Mouse (Mus musculus): ENCODE measurements around the gene Gatad2a. TPM values are rescaled to one million over a fixed set of nuclear protein-coding genes. Genes with fewer than 3 reads are reported as not detected.
A peak's percentile ranks its signal among the peaks of the same experiment; 100 is the strongest.

Gatad2a gene
- polyA plus RNA-seq, 1 experiment from 2014 or later = 33.2 TPM

DNA sequence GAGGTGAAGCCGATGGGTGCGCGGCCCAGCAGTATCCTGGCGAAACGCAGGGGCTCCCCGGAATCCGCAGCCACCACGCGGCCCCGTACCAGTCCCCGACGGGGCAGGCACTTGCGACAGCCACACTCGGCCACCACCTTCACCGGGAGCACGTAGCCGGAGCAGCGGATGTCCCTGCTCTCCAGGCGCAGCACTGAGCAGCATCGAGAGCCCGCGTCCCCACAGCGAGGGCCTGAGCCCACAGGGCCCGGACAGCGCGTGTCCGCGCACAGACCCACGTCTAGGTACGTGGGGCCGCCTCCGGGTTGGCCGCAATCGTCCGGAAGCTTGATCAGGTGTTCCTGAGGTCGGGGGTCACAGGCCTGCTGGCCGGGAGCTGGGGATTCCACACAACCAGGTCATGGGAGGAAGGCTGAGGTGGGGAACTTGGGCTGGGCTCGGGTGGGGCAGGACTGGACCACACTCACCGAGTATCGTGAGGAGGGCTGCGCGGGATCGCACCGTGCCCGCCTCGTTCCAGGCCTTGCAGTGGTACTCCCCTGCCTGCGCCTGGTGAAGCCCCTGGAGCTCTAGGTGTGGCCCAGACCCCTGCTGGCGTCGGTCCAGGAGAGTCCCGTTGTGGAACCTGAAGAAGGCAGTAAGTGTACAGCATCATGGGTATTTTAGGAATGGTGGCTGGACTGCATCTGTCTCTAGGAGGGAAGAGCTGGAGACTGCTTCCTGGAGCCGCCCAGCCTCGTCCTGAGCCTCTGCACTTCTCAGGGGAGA is 113.2 kb downstream of the Gatad2a start:
- no peak for ATAC-seq (replicated peaks; ENCODE audit: insufficient number of reproducible peaks, insufficient read depth, low FRiP score, low read depth)

GRCm38 (mm10) chr8:69882021-69882756 is 114.0 kb downstream of the Gatad2a start:
- Histone ChIP-seq H3K36me3 (no peaks in the 10 kb centered on the region), H3K4me3 (peak overlapping the region; percentile 49), H3K9me3 (replicated peaks) (no peaks in the 10 kb centered on the region), H3K9ac (peak overlapping the region; percentile 48), H3K4me1 (replicated peaks) (peaks cover 33% of the 10 kb centered on the region), H3K4me2 (peak overlapping the region; percentile 64), H3K27ac (no peak overlapping the region), H3K27me3 (peaks cover 97% of the 10 kb centered on the region)
- ATAC-seq (replicated peaks; ENCODE audit: insufficient number of reproducible peaks, insufficient read depth, low FRiP score, low read depth) = no peak
- 8% methylated on average over 101 of the region's 103 CpGs for WGBS

More for the DNA sequence above, 113.2 kb downstream of the Gatad2a start:
- Histone ChIP-seq H3K4me3 (peak overlapping the region; percentile 49), H3K36me3 (no peaks in the 10 kb centered on the region), H3K27me3 (peaks cover 98% of the 10 kb centered on the region), H3K4me2 (peak overlapping the region; percentile 64; the same call in 1 of the 2 replicates), H3K9me3 (replicated peaks) (no peaks in the 10 kb centered on the region), H3K27ac (no peak overlapping the region), H3K9ac (no peak overlapping the region), H3K4me1 (replicated peaks) (peaks cover 41% of the 10 kb centered on the region)
- 20% methylated on average over 52 of the region's 52 CpGs for WGBS

DNA sequence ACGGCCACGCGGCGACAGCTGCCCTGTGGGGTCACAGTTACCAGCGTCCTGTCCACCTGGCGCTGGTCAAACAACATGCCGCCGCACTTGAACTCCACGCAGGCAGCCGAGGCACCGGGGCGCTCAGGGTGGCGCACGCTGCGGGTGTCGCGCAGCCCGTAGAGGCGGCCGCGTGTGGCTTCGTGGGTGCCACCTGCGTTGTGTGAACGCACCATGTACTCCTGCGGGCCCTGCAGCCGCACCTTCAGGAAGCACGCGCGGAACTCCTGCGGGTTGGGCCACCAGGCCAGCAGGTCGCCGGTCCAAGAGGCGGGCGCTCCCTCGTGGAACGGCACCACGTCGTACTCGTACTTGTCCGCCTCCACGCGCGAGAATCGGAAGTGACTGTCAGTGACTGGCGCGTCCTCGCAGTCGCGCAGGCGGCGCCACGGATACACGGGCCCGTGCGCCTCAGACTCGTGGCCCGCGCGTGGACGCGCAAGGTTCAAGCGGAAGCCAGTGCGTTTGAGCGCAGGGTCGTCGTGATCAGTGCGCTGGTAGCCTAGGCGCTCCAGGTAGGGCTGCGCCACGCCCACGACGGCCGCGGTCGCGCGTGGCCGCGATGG is 114.8 kb downstream of the Gatad2a start:
- H3K36me3 ChIP-seq = no peaks in the 10 kb centered on the region
- peaks cover 93% of the 10 kb centered on the region for H3K27me3 ChIP-seq
- WGBS = 16% methylated on average over 79 of the region's 79 CpGs
- no peaks in the 10 kb centered on the region for H3K9me3 ChIP-seq (replicated peaks)
- peaks cover 24% of the 10 kb centered on the region for H3K4me1 ChIP-seq (replicated peaks)
- H3K9ac ChIP-seq = peak overlapping the region; percentile 48; the same call in 1 of the 2 replicates
- peak overlapping the region; percentile 49 for H3K4me3 ChIP-seq
- no peak overlapping the region for H3K27ac ChIP-seq
- no peak for ATAC-seq (replicated peaks; ENCODE audit: insufficient number of reproducible peaks, insufficient read depth, low FRiP score, low read depth)
- peak overlapping the region; percentile 64 for H3K4me2 ChIP-seq

DNA sequence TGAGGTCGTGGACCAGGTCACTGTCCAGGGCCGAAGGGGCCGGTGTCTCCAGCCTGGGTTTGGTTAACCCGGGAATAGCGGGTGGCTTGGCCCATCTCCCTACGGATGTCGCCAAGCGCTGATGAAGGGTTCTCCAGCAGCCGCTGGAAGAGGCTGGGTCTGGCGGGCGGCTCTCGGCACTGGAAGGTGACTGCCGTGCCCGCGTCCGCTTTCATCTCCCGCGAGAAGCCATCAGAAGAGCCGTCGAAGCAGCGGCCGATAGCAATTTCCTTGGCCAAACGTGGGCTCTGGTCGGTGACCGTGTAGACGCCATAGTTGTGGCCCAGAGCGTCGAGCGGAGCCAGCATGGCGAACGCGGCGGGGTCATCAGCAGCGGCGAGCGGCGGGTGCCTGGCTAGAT is 115.3 kb downstream of the Gatad2a start:
- no peak for ATAC-seq (replicated peaks; ENCODE audit: insufficient number of reproducible peaks, insufficient read depth, low FRiP score, low read depth)
- peak overlapping the region; percentile 64 for H3K4me2 ChIP-seq
- H3K27ac ChIP-seq = no peak overlapping the region
- no peaks in the 10 kb centered on the region for H3K36me3 ChIP-seq
- peaks cover 88% of the 10 kb centered on the region for H3K27me3 ChIP-seq
- H3K4me1 ChIP-seq (replicated peaks) = peaks cover 20% of the 10 kb centered on the region
- H3K9ac ChIP-seq = no peak overlapping the region
- no peaks in the 10 kb centered on the region for H3K9me3 ChIP-seq (replicated peaks)
- peak overlapping the region; percentile 49 for H3K4me3 ChIP-seq
- whole genome bisulfite sequencing = 12% methylated on average over 37 of the region's 37 CpGs

DNA sequence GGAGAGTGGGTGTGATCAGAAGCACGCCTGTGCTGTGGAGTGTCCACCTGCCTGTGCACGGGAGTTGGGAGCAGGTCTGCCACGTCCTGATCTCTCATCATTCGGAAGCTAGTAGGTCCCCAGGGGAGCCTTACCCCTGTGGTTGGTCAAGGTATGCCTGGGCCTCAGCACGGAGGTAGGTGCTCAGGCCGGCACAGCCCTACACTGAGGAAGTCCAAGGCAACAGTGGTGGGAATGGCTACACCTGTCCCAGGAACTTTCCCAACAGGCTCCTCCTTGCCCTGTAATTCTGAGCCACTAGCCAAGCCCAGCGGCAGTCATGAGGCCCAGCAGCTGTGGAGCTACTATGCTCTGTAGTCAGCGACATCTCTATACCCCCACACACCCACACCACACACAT is 116.5 kb downstream of the Gatad2a start:
- Histone ChIP-seq H3K4me1 (replicated peaks) (peaks cover 18% of the 10 kb centered on the region), H3K9ac (no peak overlapping the region), H3K9me3 (replicated peaks) (no peaks in the 10 kb centered on the region), H3K36me3 (no peaks in the 10 kb centered on the region), H3K4me2 (no peak overlapping the region), H3K27ac (no peak overlapping the region), H3K27me3 (peaks cover 77% of the 10 kb centered on the region), H3K4me3 (no peak overlapping the region)
- no peak for ATAC-seq (replicated peaks; ENCODE audit: insufficient number of reproducible peaks, insufficient read depth, low FRiP score, low read depth)
- WGBS = 64% methylated on average over 8 of the region's 8 CpGs

- Histone ChIP-seq H3K4me2 (no peak overlapping the region), H3K4me1 (replicated peaks) (peaks cover 18% of the 10 kb centered on the region), H3K27me3 (peaks cover 63% of the 10 kb centered on the region), H3K9ac (no peak overlapping the region), H3K27ac (no peak overlapping the region), H3K9me3 (replicated peaks) (no peaks in the 10 kb centered on the region), H3K36me3 (no peaks in the 10 kb centered on the region), H3K4me3 (no peak overlapping the region)
- 56% methylated on average over 3 of the region's 3 CpGs for WGBS
- ATAC-seq (replicated peaks; ENCODE audit: insufficient number of reproducible peaks, insufficient read depth, low FRiP score, low read depth) = no peak
Measured at GRCm38 (mm10) chr8:69877992-69878391, 118.2 kb downstream of the Gatad2a start.

DNA sequence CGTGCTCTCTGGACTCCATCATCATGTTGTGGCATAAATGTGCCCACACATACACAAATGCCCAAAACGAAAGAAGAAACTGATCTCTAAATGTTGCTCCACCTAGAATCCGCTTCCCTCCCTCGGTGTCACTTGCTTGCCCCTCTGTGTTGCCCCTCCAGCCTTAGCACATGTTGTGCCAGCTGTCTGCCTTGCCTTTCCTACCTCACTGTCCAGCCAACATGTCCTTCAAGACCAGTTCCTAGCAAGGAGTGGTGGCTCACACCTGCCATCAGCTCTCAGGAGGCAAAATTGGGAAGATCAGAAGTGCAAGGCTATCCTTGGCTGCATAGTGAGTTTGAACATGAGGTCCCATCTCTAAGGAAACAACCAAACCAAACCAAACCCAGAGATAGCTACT is 118.8 kb downstream of the Gatad2a start:
- H3K9ac ChIP-seq = no peak overlapping the region
- no peaks in the 10 kb centered on the region for H3K36me3 ChIP-seq
- no peak overlapping the region for H3K4me3 ChIP-seq
- H3K27ac ChIP-seq = no peak overlapping the region
- no peak overlapping the region for H3K4me2 ChIP-seq
- H3K27me3 ChIP-seq = peaks cover 59% of the 10 kb centered on the region
- no peak for ATAC-seq (replicated peaks; ENCODE audit: insufficient number of reproducible peaks, insufficient read depth, low FRiP score, low read depth)
- no peaks in the 10 kb centered on the region for H3K9me3 ChIP-seq (replicated peaks)
- H3K4me1 ChIP-seq (replicated peaks) = peaks cover 15% of the 10 kb centered on the region
- 81% methylated on average over 4 of the region's 4 CpGs for WGBS

GRCm38 (mm10) chr8:69876967-69877366 is 119.2 kb downstream of the Gatad2a start:
- H3K4me1 ChIP-seq (replicated peaks) = peaks cover 11% of the 10 kb centered on the region
- H3K4me3 ChIP-seq = no peak overlapping the region
- H3K9ac ChIP-seq = no peak overlapping the region
- peaks cover 54% of the 10 kb centered on the region for H3K27me3 ChIP-seq
- no peaks in the 10 kb centered on the region for H3K36me3 ChIP-seq
- H3K4me2 ChIP-seq = no peak overlapping the region
- no peaks in the 10 kb centered on the region for H3K9me3 ChIP-seq (replicated peaks)
- ATAC-seq (replicated peaks; ENCODE audit: insufficient number of reproducible peaks, insufficient read depth, low FRiP score, low read depth) = no peak
- WGBS = 76% methylated on average over 10 of the region's 10 CpGs
- H3K27ac ChIP-seq = no peak overlapping the region

DNA sequence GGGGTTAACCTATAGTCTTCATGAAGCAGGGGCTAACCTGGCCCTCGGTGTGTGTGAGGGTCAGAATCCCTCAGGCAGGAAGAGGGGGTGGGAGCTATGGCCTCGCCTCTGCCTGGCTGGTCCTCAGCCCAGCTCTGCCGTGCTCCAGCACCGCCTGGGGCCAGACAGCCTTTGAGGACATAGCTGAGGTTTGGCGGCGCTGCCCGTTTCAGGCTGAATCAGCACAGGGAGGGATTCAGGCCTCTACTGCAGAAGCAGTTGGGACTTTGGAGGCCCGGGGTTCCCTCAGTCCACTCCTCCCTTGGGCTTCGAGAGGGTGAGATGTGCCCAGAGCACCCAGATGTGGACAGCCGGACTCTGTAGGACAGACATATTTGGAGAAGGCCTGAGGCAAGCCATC is 120.1 kb downstream of the Gatad2a start:
- Histone ChIP-seq H3K9me3 (replicated peaks) (no peaks in the 10 kb centered on the region), H3K4me2 (no peak overlapping the region), H3K4me3 (no peak overlapping the region), H3K36me3 (no peaks in the 10 kb centered on the region), H3K27ac (no peak overlapping the region), H3K27me3 (peaks cover 49% of the 10 kb centered on the region), H3K4me1 (replicated peaks) (peaks cover 2% of the 10 kb centered on the region), H3K9ac (no peak overlapping the region)
- 41% methylated on average over 10 of the region's 10 CpGs for WGBS
- ATAC-seq (replicated peaks; ENCODE audit: insufficient number of reproducible peaks, insufficient read depth, low FRiP score, low read depth) = no peak; the same call in 1 of the 2 replicates

- H3K27ac ChIP-seq = no peak overlapping the region
- H3K9ac ChIP-seq = no peak overlapping the region
- H3K4me3 ChIP-seq = no peak overlapping the region
- WGBS = 71% methylated on average over 13 of the region's 13 CpGs
- no peaks in the 10 kb centered on the region for H3K36me3 ChIP-seq
- no peaks in the 10 kb centered on the region for H3K9me3 ChIP-seq (replicated peaks)
- H3K4me1 ChIP-seq (replicated peaks) = no peaks in the 10 kb centered on the region; the same call in 1 of the 2 replicates
- H3K27me3 ChIP-seq = peaks cover 35% of the 10 kb centered on the region
- no peak overlapping the region for H3K4me2 ChIP-seq
- ATAC-seq (replicated peaks; ENCODE audit: insufficient number of reproducible peaks, insufficient read depth, low FRiP score, low read depth) = no peak
Measured at GRCm38 (mm10) chr8:69874654-69875053, 121.5 kb downstream of the Gatad2a start.

GRCm38 (mm10) chr8:69874155-69874554 is 122.0 kb downstream of the Gatad2a start:
- H3K27me3 ChIP-seq = peaks cover 30% of the 10 kb centered on the region
- H3K4me1 ChIP-seq (replicated peaks) = no peaks in the 10 kb centered on the region; the same call in 1 of the 2 replicates
- H3K4me2 ChIP-seq = no peak overlapping the region
- WGBS = 11% methylated on average over 9 of the region's 9 CpGs
- H3K36me3 ChIP-seq = no peaks in the 10 kb centered on the region
- H3K27ac ChIP-seq = no peak overlapping the region
- H3K4me3 ChIP-seq = no peak overlapping the region
- no peak for ATAC-seq (replicated peaks; ENCODE audit: insufficient number of reproducible peaks, insufficient read depth, low FRiP score, low read depth)
- H3K9ac ChIP-seq = no peak overlapping the region
- H3K9me3 ChIP-seq (replicated peaks) = no peaks in the 10 kb centered on the region

Measured in heart, embryonic 15.5 days (tissue).